Mouse (Mus musculus): ENCODE data around the gene Ggt1.

The Ggt1 gene

DNA sequence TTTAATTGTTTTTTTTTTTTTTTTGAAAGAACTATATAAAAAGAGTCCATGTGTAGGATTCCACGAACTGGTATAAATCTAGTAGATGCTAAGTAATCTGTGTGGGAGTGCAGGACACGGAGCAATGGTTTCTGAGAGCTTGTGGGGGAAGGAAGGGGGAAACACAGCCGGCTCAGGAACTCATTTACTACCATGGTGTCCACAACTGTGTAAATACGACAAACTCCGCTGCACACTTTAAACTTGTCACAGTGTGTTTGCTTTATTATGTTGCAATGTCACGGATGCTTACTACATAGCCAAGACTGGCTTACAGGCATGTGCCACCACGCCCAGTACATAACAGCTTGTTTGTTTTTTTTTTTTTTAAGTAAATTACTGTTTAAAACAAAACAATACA lies 11.5 kb upstream of the Ggt1 start:
- DNase-seq (ENCODE audit: low spot score), result no peak

DNA sequence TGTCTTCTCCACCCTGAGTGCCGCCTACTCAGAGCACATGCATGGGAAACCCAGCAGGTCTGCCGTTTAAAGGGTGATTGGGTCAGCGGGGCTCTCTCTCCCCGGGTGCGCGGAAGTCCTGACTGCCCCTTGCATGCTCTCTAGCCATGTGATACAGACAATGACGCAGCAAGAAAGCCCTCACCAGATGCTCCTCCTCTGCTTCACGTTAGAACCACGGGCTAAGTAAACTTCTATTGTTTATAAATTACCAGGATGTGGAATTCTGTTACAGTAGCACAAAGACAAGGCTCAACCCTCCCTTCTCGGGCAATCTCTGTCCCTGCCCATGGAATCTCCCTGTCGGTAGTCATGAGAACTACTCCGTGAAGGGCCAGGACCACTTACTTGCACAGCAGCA lies 10.2 kb upstream of the Ggt1 start:
- no peak for DNase-seq (ENCODE audit: low spot score)

GRCm38 (mm10) chr10:75552106-75552505 lies 9.3 kb upstream of the Ggt1 start:
- no peak for DNase-seq (ENCODE audit: low spot score)

DNA sequence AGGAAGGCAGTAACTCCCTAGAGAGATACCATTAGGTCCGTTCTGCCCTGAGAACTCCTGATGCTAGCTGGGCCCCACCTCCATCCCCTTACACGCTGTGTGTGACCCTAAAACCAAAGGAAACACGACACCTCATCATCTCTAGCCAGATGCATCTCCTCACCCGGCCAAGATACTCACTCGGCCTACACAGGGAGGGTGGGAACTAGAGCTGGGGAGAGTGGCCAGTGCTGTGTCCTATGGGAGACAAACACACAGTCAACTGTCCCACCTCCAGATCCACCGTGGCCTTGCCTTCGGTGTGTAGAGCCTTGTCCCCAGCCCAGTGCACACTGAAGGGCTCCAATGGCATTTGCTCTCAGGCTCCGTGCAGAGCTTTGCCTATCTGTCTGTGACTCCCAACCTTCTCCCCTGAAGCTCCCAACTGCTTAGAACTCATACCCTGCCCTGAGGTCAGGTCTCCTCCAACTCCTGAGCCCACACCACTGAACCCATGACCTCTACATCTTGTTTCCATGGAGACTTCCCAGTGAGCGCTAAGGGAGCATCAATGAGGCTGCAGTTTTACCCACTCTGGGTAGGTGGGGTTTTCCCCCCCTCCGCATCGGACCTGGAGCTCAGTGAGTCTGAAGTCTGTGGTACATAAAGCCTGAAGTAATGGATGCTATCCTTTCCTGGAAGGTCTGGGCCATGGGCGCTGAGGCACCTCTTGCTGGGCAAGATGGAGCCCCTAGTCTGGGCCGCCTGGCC lies 8.5 kb upstream of the Ggt1 start:
- no peak for DNase-seq (ENCODE audit: low spot score)

- no peak for DNase-seq (ENCODE audit: low spot score)
Observed at GRCm38 (mm10) chr10:75554090-75554489, 7.3 kb upstream of the Ggt1 start.

DNA sequence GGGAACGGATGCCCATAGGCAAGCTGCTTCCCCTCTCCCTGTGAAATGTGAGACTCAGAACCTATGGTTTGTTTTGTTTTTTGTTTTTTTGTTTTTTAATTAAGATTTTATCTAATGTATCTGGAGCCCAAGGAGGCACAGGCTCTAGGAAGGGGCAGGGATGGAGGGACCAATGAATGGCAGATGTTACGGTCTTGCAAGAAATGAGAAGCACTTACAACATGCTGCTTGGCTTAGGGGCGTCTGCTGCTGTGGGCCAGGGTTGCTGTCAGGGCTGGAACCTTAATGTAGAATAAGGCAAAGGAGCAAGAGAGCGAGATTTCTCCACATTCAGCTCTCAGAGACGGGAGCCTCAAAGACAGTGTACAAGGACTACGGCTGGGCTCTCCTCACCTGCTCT lies 5.8 kb upstream of the Ggt1 start:
- no peak for DNase-seq (ENCODE audit: low spot score)

DNA sequence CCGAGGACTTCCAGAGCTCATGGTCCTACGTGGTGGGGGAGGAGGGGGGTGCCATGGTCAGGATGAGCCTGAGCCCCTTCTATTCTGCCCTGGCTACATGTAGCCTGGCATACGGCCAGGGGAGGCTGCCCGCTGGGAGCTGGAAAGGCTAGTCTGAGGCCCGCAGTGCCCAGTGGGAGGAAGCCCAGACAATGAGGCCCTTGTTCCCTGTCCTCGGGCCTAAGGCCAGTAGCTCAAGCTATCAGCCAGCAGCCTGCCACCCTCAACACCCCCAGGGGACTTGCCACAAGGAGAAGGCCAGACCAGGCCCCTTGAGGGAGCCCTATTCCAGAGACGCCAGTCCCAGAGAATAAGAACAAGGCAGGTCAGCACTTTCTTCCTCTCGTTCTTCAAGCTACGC lies 5.4 kb upstream of the Ggt1 start:
- DNase-seq (ENCODE audit: low spot score), result no peak

- DNase-seq (ENCODE audit: low spot score), result no peak
Observed at GRCm38 (mm10) chr10:75558515-75558914, 2.9 kb upstream of the Ggt1 start.

DNA sequence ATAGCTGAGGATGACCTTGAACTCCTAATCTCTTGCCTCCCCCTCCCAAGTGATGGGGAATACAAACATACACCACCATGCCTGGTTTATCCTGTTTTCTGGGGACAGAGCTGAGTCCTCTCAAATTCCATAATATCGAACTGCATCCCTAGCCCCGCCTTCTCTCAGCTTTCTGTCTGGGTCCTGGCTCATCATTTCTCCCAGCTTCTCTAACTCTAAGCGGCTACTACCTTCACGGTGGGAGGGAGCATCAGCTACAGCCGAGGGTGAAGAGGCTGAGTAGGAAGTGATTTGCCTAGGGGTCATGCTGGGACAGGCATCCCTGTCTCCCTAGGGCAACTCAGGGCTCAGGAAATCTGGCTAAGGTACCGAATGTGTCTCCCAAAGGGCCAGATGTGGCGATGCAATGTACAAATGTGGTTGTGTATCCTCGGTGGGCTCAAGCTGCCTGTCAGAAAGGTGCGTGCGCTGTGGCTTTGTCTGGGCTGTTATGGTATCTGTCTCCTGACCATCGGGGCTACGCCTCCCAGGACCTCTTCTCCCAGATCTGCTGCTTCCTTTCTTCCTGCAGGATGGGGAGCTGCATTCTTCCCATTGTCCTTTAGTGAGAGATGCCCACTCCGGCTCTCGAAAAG lies 2.2 kb upstream of the Ggt1 start:
- DNase-seq (ENCODE audit: low spot score), result no peak

DNA sequence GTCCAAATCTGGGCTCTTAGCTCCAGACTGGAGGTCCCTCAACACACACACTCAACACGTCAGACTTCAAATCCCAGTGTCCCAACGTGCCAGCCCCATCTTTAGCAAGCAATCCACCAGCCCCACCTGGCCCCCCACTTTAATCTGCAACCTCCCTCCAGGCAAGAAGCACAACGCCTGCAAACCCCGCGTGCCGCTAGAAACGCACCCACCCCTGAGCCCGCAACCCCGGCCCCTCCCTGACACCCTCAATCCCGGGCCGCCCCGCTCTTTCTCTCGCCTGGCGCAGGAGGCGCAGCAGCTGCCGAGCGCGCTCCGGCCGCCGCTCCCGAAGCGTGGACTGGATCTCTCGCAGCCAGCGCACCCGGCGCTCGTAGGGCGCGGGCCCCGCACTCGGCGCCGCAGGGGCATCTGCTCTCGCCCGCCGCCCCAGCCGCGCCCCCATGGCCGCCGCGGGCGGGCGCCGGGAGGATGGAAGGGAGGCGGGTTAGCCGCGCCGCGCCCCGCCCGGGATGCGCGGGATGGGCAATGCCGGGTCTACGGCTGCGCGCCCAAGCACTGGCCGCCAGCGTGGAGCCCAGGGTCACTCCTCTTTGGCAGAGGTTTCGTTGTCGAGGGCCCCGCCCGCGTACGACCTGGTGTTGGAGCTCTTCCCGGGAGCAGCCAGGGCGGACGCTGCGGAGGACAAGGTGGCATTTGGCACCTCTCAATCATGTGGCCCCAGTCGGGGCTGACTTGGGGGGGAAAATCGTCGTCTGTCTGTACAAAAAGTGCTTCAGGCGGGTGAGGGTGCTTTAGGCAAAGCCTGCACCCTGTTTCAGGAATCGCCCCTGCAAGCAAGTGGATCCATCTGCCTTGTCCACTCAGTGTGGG lies 1.5 kb upstream of the Ggt1 start, which contains the start of gene Lrrc75b:
Lrrc75b (minus strand) TSS at position 655 of the 873 bp plus-strand sequence.
- DNase-seq (ENCODE audit: low spot score), result peak; percentile 34

GRCm38 (mm10) chr10:75560549-75560899 lies 880 bp upstream of the Ggt1 start:
- DNase-seq (ENCODE audit: low spot score), result no peak

- DNase-seq (ENCODE audit: low spot score), result no peak
Observed at GRCm38 (mm10) chr10:75562596-75562995, 1.2 kb downstream of the Ggt1 start.

- DNase-seq (ENCODE audit: low spot score), result no peak
Observed at GRCm38 (mm10) chr10:75564687-75565265, 3.4 kb downstream of the Ggt1 start.

DNA sequence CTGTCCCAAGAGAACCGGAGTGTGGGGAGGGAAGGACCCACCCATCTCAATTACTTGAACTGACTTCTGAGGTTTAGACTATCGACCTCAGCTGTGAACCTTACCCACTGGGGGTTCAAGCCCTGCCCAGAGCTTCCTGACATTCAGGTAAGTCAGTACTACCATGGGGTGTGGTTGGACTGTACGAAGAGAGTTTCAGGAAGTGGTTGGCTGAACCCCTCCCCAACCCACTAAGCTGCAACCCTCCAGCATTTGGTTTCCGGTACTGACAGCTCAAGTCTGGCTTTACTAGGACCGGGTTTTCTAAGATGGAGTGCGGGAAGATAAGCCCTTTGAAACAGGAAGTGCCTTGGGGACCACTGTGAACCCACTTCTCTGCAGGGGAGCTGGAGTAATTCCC lies 4.0 kb downstream of the Ggt1 start:
- peak; percentile 88 for DNase-seq (ENCODE audit: low spot score)

GRCm38 (mm10) chr10:75565906-75566305 lies 4.5 kb downstream of the Ggt1 start:
- DNase-seq (ENCODE audit: low spot score), result no peak

DNA sequence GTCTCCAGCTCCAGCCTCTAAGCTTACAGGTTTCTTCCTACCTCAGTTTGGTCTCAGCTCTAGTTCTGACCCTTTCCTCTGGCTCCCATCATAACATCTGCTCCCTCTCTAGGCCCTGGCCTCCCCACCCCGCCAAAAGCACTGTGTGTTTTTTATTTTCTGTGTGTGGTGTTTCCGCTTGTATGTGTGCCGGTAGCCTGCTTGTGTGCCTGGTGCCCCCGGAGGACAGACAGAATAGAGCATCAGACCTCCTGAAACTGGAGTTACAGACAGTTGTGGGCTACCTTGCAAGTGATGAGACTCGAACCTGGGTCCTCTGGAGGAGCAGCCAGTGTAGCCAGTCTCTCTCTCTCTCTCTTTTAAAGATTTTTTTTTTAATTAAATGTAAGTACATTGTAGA lies 4.9 kb downstream of the Ggt1 start:
- DNase-seq (ENCODE audit: low spot score), result peak; percentile 44

GRCm38 (mm10) chr10:75566765-75567164 lies 5.4 kb downstream of the Ggt1 start:
- peak; percentile 24 for DNase-seq (ENCODE audit: low spot score)

GRCm38 (mm10) chr10:75568029-75568428 lies 6.6 kb downstream of the Ggt1 start:
- no peak for DNase-seq (ENCODE audit: low spot score)

DNA sequence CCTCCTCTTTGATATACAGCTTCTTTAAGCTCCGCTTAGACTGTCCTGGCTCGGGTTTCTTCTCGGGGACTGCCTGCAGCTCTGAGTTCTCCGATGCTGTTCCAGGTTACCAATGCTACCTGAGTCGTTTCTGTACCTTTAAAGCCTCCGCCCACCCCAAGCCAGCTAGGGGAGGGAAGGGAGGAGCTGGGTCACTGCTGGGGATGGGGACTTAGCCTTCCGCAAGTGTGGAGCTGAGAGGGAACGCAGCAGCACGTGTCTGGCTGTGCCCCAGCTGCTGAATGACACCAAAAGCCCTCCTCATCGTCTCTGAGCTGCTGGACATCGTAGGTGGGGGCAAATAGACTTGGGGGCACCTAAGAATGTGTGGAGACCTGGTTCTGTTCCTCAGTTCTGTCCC lies 7.0 kb downstream of the Ggt1 start:
- DNase-seq (ENCODE audit: low spot score), result no peak

- no peak for DNase-seq (ENCODE audit: low spot score)
Observed at GRCm38 (mm10) chr10:75568851-75569250, 7.4 kb downstream of the Ggt1 start.

- DNase-seq (ENCODE audit: low spot score), result no peak
Observed at GRCm38 (mm10) chr10:75570981-75571657, 9.7 kb downstream of the Ggt1 start.

- DNase-seq (ENCODE audit: low spot score), result no peak
Observed at GRCm38 (mm10) chr10:75571937-75572336, 10.5 kb downstream of the Ggt1 start.
